9 mouse cellular contexts compared by ENCODE assay signal in the genomic region with DNA sequence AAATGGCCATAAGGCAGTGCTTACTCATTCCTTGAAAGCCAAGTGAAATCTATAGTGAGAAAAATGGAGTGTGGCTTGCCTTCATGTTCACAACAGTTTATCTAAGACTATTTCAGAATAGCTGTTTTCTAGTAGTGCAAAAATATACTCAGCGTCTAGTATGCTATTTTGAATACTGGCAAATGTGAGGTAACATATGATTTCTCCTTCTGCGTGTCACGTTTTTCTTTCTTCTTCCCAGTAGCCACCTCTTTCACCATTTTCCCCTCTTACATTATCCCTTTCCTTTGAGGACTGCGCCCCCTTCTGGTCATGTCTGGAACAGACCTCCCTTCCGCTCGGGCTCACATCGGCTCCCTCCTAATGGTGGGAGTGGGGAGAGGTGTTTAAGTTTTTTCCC. TPM values are rescaled to one million over a fixed set of nuclear protein-coding genes. Genes with fewer than 3 reads are reported as not detected.
A peak's percentile ranks its signal among the peaks of the same experiment; 100 is the strongest.
DNase-seq lines count a peak whose midpoint lies in the region; ATAC-seq and TF ChIP-seq lines count a peak whose summit lies in the region.
"Had no signal": no experiment of that assay in that cellular context is flagged by ENCODE, and none has a peak within 500 bp of the region (broad histone marks: within the 10 kb centered on the region; RNA-seq: fewer than 3 reads in every experiment).

No protein-coding gene starts in this region.

- peak; percentile 84 for DNase-seq in A20 (ENCODE audit: low read depth, low spot score)
- peak; percentile 71 for DNase-seq in adrenal gland, adult 8-10 months
- peak; percentile 82 for DNase-seq in embryo, embryonic 11 days
- peak; percentile 79 to 83 for DNase-seq in gastrocnemius, postnatal 4 days (ENCODE audit: low spot score in 2 of 2)
- peak; percentile 87 for DNase-seq in kidney, postnatal 0 days (ENCODE audit: low spot score)
- peak; percentile 61 for DNase-seq in liver, embryonic 11.5 days (ENCODE audit: low spot score)
- peak; percentile 89 for DNase-seq in neural tube, embryonic 11.5 days (ENCODE audit: low spot score)

- H3K27me3 ChIP-seq in kidney, postnatal 0 days (ENCODE audit: insufficient read depth, low read length) = no peaks in the 10 kb centered on the region
- no peaks in the 10 kb centered on the region for H3K27me3 ChIP-seq in liver, embryonic 11.5 days (replicated peaks; ENCODE audit: control insufficient read depth, insufficient read depth, low read length)
- H3K27me3 ChIP-seq in neural tube, embryonic 11.5 days (ENCODE audit: control insufficient read depth, insufficient read depth, low read length) = no peaks in the 10 kb centered on the region
- no peaks in the 10 kb centered on the region for H3K27me3 ChIP-seq in stomach, embryonic 14.5 days (ENCODE audit: control insufficient read depth, insufficient read depth, low read length)
- H3K27me3 ChIP-seq: embryonic facial prominence, embryonic 13.5 days had no signal

- WGBS in kidney, postnatal 0 days = 20% methylated on average over 7 of the region's 7 CpGs
- 22% methylated on average over 7 of the region's 7 CpGs for WGBS in liver, embryonic 11.5 days
- 12% methylated on average over 7 of the region's 7 CpGs for WGBS in neural tube, embryonic 11.5 days
- 19% methylated on average over 7 of the region's 7 CpGs for WGBS in stomach, embryonic 14.5 days

- no peak overlapping the region for H3K4me2 ChIP-seq in kidney, postnatal 0 days (ENCODE audit: low read length)
- no peak overlapping the region for H3K4me2 ChIP-seq in liver, embryonic 11.5 days
- no peak overlapping the region for H3K4me2 ChIP-seq in neural tube, embryonic 11.5 days (ENCODE audit: low read depth)
- H3K4me2 ChIP-seq in stomach, embryonic 14.5 days (replicated peaks; ENCODE audit: low read depth, low read length) = no peak overlapping the region
- H3K4me2 ChIP-seq: embryonic facial prominence, embryonic 13.5 days had no signal

- H3K27ac ChIP-seq in kidney, postnatal 0 days = no peak overlapping the region
- H3K27ac ChIP-seq in liver, embryonic 11.5 days (ENCODE audit: low read depth, low read length) = no peak overlapping the region
- no peak overlapping the region for H3K27ac ChIP-seq in neural tube, embryonic 11.5 days (ENCODE audit: low read depth, low read length)
- no peak overlapping the region for H3K27ac ChIP-seq in stomach, embryonic 14.5 days (ENCODE audit: low read length)
- H3K27ac ChIP-seq: embryonic facial prominence, embryonic 13.5 days had no signal

- no peak overlapping the region for H3K9ac ChIP-seq in kidney, postnatal 0 days (ENCODE audit: low read depth, low read length)
- H3K9ac ChIP-seq in liver, embryonic 11.5 days (ENCODE audit: low read depth, low read length) = no peak overlapping the region
- H3K9ac ChIP-seq in neural tube, embryonic 11.5 days (ENCODE audit: low read length) = no peak overlapping the region
- H3K9ac ChIP-seq in stomach, embryonic 14.5 days (replicated peaks; ENCODE audit: low read depth, low read length) = no peak overlapping the region
- H3K9ac ChIP-seq: embryonic facial prominence, embryonic 13.5 days had no signal

- peaks cover 15% of the 10 kb centered on the region for H3K36me3 ChIP-seq in kidney, postnatal 0 days (ENCODE audit: insufficient read depth, low read length)
- peaks cover 24% of the 10 kb centered on the region for H3K36me3 ChIP-seq in liver, embryonic 11.5 days (ENCODE audit: control insufficient read depth, insufficient read depth, low read length)
- H3K36me3 ChIP-seq in neural tube, embryonic 11.5 days (ENCODE audit: control insufficient read depth, insufficient read depth, low read length) = peaks cover 5% of the 10 kb centered on the region
- peaks cover 31% of the 10 kb centered on the region for H3K36me3 ChIP-seq in stomach, embryonic 14.5 days (ENCODE audit: control insufficient read depth, insufficient read depth, low read length)

- TF ChIP-seq CTCF in kidney, postnatal 0 days (IDR thresholded peaks at IDR 0.05; ENCODE audit: low read depth) = peak; percentile 96

- no peak overlapping the region for H3K4me3 ChIP-seq in kidney, postnatal 0 days (replicated peaks; ENCODE audit: low read depth, low read length)
- no peak overlapping the region for H3K4me3 ChIP-seq in liver, embryonic 11.5 days (ENCODE audit: low read depth, low read length)
- 0 out of 2 replicates have a peak overlapping the region, but pooled peaks have one; percentile 9 for H3K4me3 ChIP-seq in neural tube, embryonic 11.5 days (ENCODE audit: low read depth, low read length)
- H3K4me3 ChIP-seq in stomach, embryonic 14.5 days (ENCODE audit: low read depth, low read length) = no peak overlapping the region
- H3K4me3 ChIP-seq: embryonic facial prominence, embryonic 13.5 days had no signal

- no peaks in the 10 kb centered on the region for H3K9me3 ChIP-seq in kidney, postnatal 0 days (replicated peaks; ENCODE audit: low read length)
- H3K9me3 ChIP-seq in liver, embryonic 11.5 days (ENCODE audit: control insufficient read depth, low read length) = no peaks in the 10 kb centered on the region
- H3K9me3 ChIP-seq in neural tube, embryonic 11.5 days (ENCODE audit: control insufficient read depth, low read length) = peaks cover 3% of the 10 kb centered on the region
- peaks cover 12% of the 10 kb centered on the region; the same call in 1 of the 2 replicates for H3K9me3 ChIP-seq in stomach, embryonic 14.5 days (ENCODE audit: control insufficient read depth, low read depth, low read length)

- H3K4me1 ChIP-seq in kidney, postnatal 0 days (replicated peaks; ENCODE audit: insufficient read depth, low read length) = no peaks in the 10 kb centered on the region
- H3K4me1 ChIP-seq in liver, embryonic 11.5 days (replicated peaks; ENCODE audit: control insufficient read depth, insufficient read depth, low read length) = peaks cover 4% of the 10 kb centered on the region; the same call in 1 of the 2 replicates
- no peaks in the 10 kb centered on the region for H3K4me1 ChIP-seq in neural tube, embryonic 11.5 days (ENCODE audit: control insufficient read depth, insufficient read depth, low read length)
- H3K4me1 ChIP-seq in stomach, embryonic 14.5 days (ENCODE audit: control insufficient read depth, insufficient read depth, low read length) = no peaks in the 10 kb centered on the region
- H3K4me1 ChIP-seq: embryonic facial prominence, embryonic 13.5 days had no signal

- ATAC-seq in kidney, postnatal 0 days (replicated peaks; ENCODE audit: low FRiP score, low read depth) = no peak
- peak; percentile 48; the same call in 1 of the 2 replicates for ATAC-seq in liver, embryonic 11.5 days (replicated peaks; ENCODE audit: low FRiP score)
- ATAC-seq in neural tube, embryonic 11.5 days (ENCODE audit: insufficient read depth, low FRiP score, low TSS enrichment) = peak; percentile 57; the same call in 1 of the 2 replicates
- peak; percentile 64; the same call in 1 of the 2 replicates for ATAC-seq in stomach, embryonic 14.5 days (ENCODE audit: insufficient number of reproducible peaks, insufficient read depth, low FRiP score, low read depth)

RNA-seq across cellular contexts. Expression of a gene that starts 50.2 kb away (rescaled TPM):
- total RNA-seq in adrenal gland, adult 8-10 months (2022) = 10 to 100 TPM; 29.2 to 37.8 (median 35.0) TPM
- 10 to 100 TPM; 36.2 to 38.6 TPM for total RNA-seq in gastrocnemius, postnatal 4 days (2021)
- 52.5 and 53.7 TPM in 2 replicates for polyA plus RNA-seq in kidney, postnatal 0 days (2015; fragmentation: Nextera tagmentation; extraction: Ambion mirVana)
- 54.7 and 59.4 TPM in 2 replicates for polyA plus RNA-seq in liver, embryonic 11.5 days (2014; fragmentation: Nextera tagmentation; extraction: Ambion mirVana)
- 70.9 and 73.0 TPM in 2 replicates for polyA plus RNA-seq in neural tube, embryonic 11.5 days (2014; fragmentation: Nextera tagmentation; extraction: Ambion mirVana)
- polyA plus RNA-seq in stomach, embryonic 14.5 days (2014; fragmentation: Nextera tagmentation; extraction: Ambion mirVana) = 76.7 and 77.5 TPM in 2 replicates

RNA-seq across cellular contexts. Expression of a gene that starts 54.7 kb away (rescaled TPM):
- 10 to 100 TPM; 40.6 to 62.4 (median 52.2) TPM for total RNA-seq in adrenal gland, adult 8-10 months (2022)
- 10 to 100 TPM; 33.1 to 37.2 TPM for total RNA-seq in gastrocnemius, postnatal 4 days (2021)
- 26.0 and 29.6 TPM in 2 replicates for polyA plus RNA-seq in kidney, postnatal 0 days (2015; fragmentation: Nextera tagmentation; extraction: Ambion mirVana)
- polyA plus RNA-seq in liver, embryonic 11.5 days (2014; fragmentation: Nextera tagmentation; extraction: Ambion mirVana) = 40.8 and 43.7 TPM in 2 replicates
- 45.5 and 47.8 TPM in 2 replicates for polyA plus RNA-seq in neural tube, embryonic 11.5 days (2014; fragmentation: Nextera tagmentation; extraction: Ambion mirVana)
- 32.2 and 33.5 TPM in 2 replicates for polyA plus RNA-seq in stomach, embryonic 14.5 days (2014; fragmentation: Nextera tagmentation; extraction: Ambion mirVana)
